Mouse (Mus musculus) cerebellum, adult 2 months (tissue): Measurements from ENCODE around the gene Sptlc3.

Source experiments
- CTCF ChIP-seq: fragments of 200-500 bp; IDR thresholded peaks from 2 replicates; pipeline ENCODE4 v1.5.1; 2011; ENCODE audit warnings: low read depth, mild to moderate bottlenecking, control low read depth, low read length, moderate library complexity, borderline replicate concordance; ENCODE audit not compliant: insufficient read depth
- POLR2A ChIP-seq: fragments of 200-500 bp; IDR thresholded peaks from 2 replicates; pipeline ENCODE4 v1.6.1; 2011; ENCODE audit warnings: low read length, control low read depth, borderline replicate concordance; ENCODE audit not compliant: insufficient read depth

GRCm38 (mm10) chr2:139608167-139608566, 114.5 kb downstream of the Sptlc3 start:
- TF ChIP-seq CTCF (no peak), POLR2A (no peak)
